Mouse (Mus musculus): ENCODE data around the gene B4galnt4. TPM values are rescaled to one million over a fixed set of nuclear protein-coding genes. Genes with fewer than 3 reads are reported as not detected.

B4galnt4 gene
- polyA plus RNA-seq, 1 experiment from 2014 or later: 12.7 TPM

DNA sequence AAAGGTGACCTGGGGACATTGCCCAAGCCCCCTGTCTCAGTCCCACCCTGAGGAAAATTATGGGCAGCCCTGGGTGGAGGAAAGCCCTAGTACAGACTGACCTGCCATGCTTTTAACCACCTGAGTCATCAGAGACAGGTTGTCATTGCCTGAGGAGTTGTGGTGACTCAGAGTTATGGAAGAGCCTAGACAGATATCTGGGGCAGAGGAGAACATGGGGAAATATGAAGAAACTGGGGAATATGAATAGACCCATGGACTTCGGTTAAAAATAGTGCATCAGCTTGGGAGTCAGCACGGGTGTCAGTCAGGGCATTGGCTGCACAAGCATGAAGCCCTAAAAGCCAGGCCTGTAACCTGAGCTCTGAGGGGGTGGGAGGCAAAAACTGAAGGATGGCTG is 11.6 kb upstream of the B4galnt4 start:
- H3K9me3 ChIP-seq: no peaks in the 10 kb centered on the region
- WGBS: 71% methylated on average over 2 of the region's 2 CpGs

GRCm38 (mm10) chr7:141051060-141051685 is 9.7 kb upstream of the B4galnt4 start:
- peaks cover 18% of the 10 kb centered on the region for H3K4me1 ChIP-seq
- 55% methylated on average over 17 of the region's 17 CpGs for WGBS
- H3K27ac ChIP-seq: no peak overlapping the region
- H3K36me3 ChIP-seq: no peaks in the 10 kb centered on the region
- no peaks in the 10 kb centered on the region for H3K9me3 ChIP-seq
- no peak overlapping the region for H3K4me3 ChIP-seq
- H3K27me3 ChIP-seq (ENCODE audit: insufficient read depth, poor library complexity, severe bottlenecking): peaks cover 15% of the 10 kb centered on the region
- no peak for DNase-seq (ENCODE audit: low spot score)

More for the DNA sequence above, 11.6 kb upstream of the B4galnt4 start:
- peaks cover 18% of the 10 kb centered on the region for H3K4me1 ChIP-seq
- H3K4me3 ChIP-seq: no peak overlapping the region
- no peak for DNase-seq (ENCODE audit: low spot score)
- H3K36me3 ChIP-seq: no peaks in the 10 kb centered on the region
- no peak overlapping the region for H3K27ac ChIP-seq
- peaks cover 15% of the 10 kb centered on the region for H3K27me3 ChIP-seq (ENCODE audit: insufficient read depth, poor library complexity, severe bottlenecking)

- DNase-seq (ENCODE audit: low spot score): no peak
- Histone ChIP-seq H3K27me3 (ENCODE audit: insufficient read depth, poor library complexity, severe bottlenecking) (peaks cover 9% of the 10 kb centered on the region), H3K4me1 (peaks cover 16% of the 10 kb centered on the region), H3K9me3 (no peaks in the 10 kb centered on the region), H3K36me3 (no peaks in the 10 kb centered on the region), H3K27ac (no peak overlapping the region), H3K4me3 (no peak overlapping the region)
- 84% methylated on average over 4 of the region's 4 CpGs for WGBS
Observed at GRCm38 (mm10) chr7:141052016-141052415, 8.9 kb upstream of the B4galnt4 start.

GRCm38 (mm10) chr7:141052421-141052820 is 8.5 kb upstream of the B4galnt4 start:
- no peak overlapping the region for H3K4me3 ChIP-seq
- peaks cover 12% of the 10 kb centered on the region for H3K4me1 ChIP-seq
- 80% methylated on average over 2 of the region's 2 CpGs for WGBS
- no peaks in the 10 kb centered on the region for H3K9me3 ChIP-seq
- H3K27ac ChIP-seq: no peak overlapping the region
- H3K27me3 ChIP-seq (ENCODE audit: insufficient read depth, poor library complexity, severe bottlenecking): peaks cover 10% of the 10 kb centered on the region; the same call in 1 of the 2 replicates
- DNase-seq (ENCODE audit: low spot score): no peak
- H3K36me3 ChIP-seq: no peaks in the 10 kb centered on the region

DNA sequence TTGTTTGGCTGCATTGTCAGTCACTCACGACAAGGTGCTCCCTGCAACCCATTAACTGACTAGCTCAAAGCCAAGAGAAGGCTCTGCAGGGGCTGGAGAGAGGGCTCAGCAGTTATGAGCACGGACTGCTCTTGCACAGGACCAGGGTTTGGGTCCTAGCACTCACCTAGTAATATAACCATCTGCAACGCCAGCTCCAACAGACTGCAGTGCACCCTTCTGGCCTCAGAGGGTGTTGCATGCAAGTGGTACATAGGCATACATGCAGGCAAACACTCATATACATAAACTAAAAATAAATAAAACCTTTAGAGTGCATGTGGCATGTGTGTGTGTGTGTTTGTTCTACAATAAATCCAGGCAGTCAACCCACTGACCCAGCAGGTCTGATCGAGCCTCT is 5.1 kb upstream of the B4galnt4 start:
- 66% methylated on average over 4 of the region's 4 CpGs for WGBS
- Histone ChIP-seq H3K4me3 (no peak overlapping the region), H3K36me3 (no peaks in the 10 kb centered on the region), H3K9me3 (no peaks in the 10 kb centered on the region), H3K4me1 (peaks cover 6% of the 10 kb centered on the region), H3K27me3 (ENCODE audit: insufficient read depth, poor library complexity, severe bottlenecking) (peaks cover 38% of the 10 kb centered on the region), H3K27ac (no peak overlapping the region)
- DNase-seq (ENCODE audit: low spot score): no peak

- peaks cover 16% of the 10 kb centered on the region for H3K4me1 ChIP-seq
- H3K4me3 ChIP-seq: no peak overlapping the region
- DNase-seq (ENCODE audit: low spot score): no peak
- no peaks in the 10 kb centered on the region for H3K36me3 ChIP-seq
- peaks cover 48% of the 10 kb centered on the region for H3K27me3 ChIP-seq (ENCODE audit: insufficient read depth, poor library complexity, severe bottlenecking)
- H3K27ac ChIP-seq: no peak overlapping the region
- no peaks in the 10 kb centered on the region for H3K9me3 ChIP-seq
- WGBS: 78% methylated on average over 6 of the region's 6 CpGs
Observed at GRCm38 (mm10) chr7:141056976-141057375, 3.9 kb upstream of the B4galnt4 start.

- peaks cover 49% of the 10 kb centered on the region for H3K27me3 ChIP-seq (ENCODE audit: insufficient read depth, poor library complexity, severe bottlenecking)
- WGBS: 88% methylated on average over 1 of the region's 1 CpGs
Observed at GRCm38 (mm10) chr7:141057541-141057940, 3.4 kb upstream of the B4galnt4 start.

GRCm38 (mm10) chr7:141058601-141059341 is 2.1 kb upstream of the B4galnt4 start:
- H3K4me1 ChIP-seq: peaks cover 16% of the 10 kb centered on the region
- H3K4me3 ChIP-seq: no peak overlapping the region
- no peak for DNase-seq (ENCODE audit: low spot score)
- no peaks in the 10 kb centered on the region for H3K9me3 ChIP-seq
- H3K27me3 ChIP-seq (ENCODE audit: insufficient read depth, poor library complexity, severe bottlenecking): peaks cover 61% of the 10 kb centered on the region
- WGBS: 84% methylated on average over 14 of the region's 14 CpGs
- H3K27ac ChIP-seq: no peak overlapping the region
- no peaks in the 10 kb centered on the region for H3K36me3 ChIP-seq

More at GRCm38 (mm10) chr7:141057541-141057940, 3.4 kb upstream of the B4galnt4 start:
- Histone ChIP-seq H3K4me1 (peaks cover 16% of the 10 kb centered on the region), H3K27ac (no peak overlapping the region), H3K4me3 (no peak overlapping the region), H3K9me3 (no peaks in the 10 kb centered on the region), H3K36me3 (no peaks in the 10 kb centered on the region)
- no peak for DNase-seq (ENCODE audit: low spot score)

- Histone ChIP-seq H3K9me3 (no peaks in the 10 kb centered on the region), H3K27ac (0 out of 2 replicates have a peak overlapping the region, but pooled peaks have one; percentile 85), H3K4me1 (peaks cover 16% of the 10 kb centered on the region), H3K4me3 (peak overlapping the region; percentile 72), H3K36me3 (no peaks in the 10 kb centered on the region), H3K27me3 (ENCODE audit: insufficient read depth, poor library complexity, severe bottlenecking) (peaks cover 72% of the 10 kb centered on the region)
- no peak for DNase-seq (ENCODE audit: low spot score)
- WGBS: 66% methylated on average over 2 of the region's 2 CpGs
Observed at GRCm38 (mm10) chr7:141059929-141060328, 975 bp upstream of the B4galnt4 start.

GRCm38 (mm10) chr7:141061269-141061692 is 377 bp downstream of the B4galnt4 start:
- Histone ChIP-seq H3K27ac (peak overlapping the region; percentile 85), H3K36me3 (no peaks in the 10 kb centered on the region), H3K4me1 (peaks cover 16% of the 10 kb centered on the region), H3K27me3 (ENCODE audit: insufficient read depth, poor library complexity, severe bottlenecking) (peaks cover 86% of the 10 kb centered on the region), H3K4me3 (peak overlapping the region; percentile 72), H3K9me3 (no peaks in the 10 kb centered on the region)
- DNase-seq (ENCODE audit: low spot score): no peak
- WGBS: under 1% methylated on average over 37 of the region's 37 CpGs

DNA sequence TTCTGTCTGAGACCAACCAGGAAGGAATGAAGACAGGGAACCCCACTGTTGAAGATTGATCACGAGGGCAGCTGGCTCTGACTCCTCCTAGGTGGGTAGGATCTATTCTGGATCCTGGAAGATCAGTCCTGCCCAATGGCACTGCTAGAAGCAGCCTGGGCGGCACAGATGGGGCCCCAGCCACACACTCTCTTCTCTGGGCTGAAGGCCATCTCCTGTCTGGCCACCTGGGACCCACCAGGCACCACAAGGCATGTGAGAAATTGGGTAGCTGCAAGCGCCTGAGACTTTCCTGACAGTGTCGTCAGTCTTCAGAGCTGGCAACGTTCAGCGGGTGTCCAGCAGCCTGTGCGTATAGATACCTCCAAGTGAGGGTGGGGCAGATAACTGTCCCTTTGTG is 1.6 kb downstream of the B4galnt4 start:
- WGBS: 69% methylated on average over 7 of the region's 7 CpGs
- Histone ChIP-seq H3K4me1 (peaks cover 16% of the 10 kb centered on the region), H3K4me3 (no peak overlapping the region), H3K27me3 (ENCODE audit: insufficient read depth, poor library complexity, severe bottlenecking) (peaks cover 94% of the 10 kb centered on the region), H3K27ac (no peak overlapping the region), H3K9me3 (no peaks in the 10 kb centered on the region), H3K36me3 (no peaks in the 10 kb centered on the region; the same call in 1 of the 2 replicates)
- no peak for DNase-seq (ENCODE audit: low spot score)

DNA sequence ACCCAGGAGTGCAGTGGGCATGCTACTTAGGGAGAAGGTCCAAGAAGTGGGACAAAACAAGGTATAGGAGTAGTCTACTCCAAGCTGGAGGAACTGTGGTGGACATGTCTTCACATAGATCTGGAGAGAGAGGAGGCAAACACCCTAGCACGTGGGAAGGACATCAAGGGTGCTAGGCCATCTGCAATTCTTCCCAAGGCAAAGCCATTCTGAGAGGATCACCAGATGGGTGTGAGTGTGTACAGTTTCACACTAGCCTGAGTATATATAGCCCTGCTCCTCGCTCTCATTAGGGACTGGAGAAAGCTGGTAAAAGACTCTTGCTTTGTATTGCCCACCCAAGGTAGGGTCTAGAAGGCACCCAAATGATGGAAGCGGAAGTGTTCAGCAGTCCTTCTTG is 2.4 kb downstream of the B4galnt4 start:
- H3K27ac ChIP-seq: no peak overlapping the region
- 85% methylated on average over 3 of the region's 3 CpGs for WGBS
- peaks cover 16% of the 10 kb centered on the region for H3K4me1 ChIP-seq
- H3K36me3 ChIP-seq: no peaks in the 10 kb centered on the region; the same call in 1 of the 2 replicates
- DNase-seq (ENCODE audit: low spot score): no peak
- no peaks in the 10 kb centered on the region for H3K9me3 ChIP-seq
- H3K4me3 ChIP-seq: no peak overlapping the region
- H3K27me3 ChIP-seq (ENCODE audit: insufficient read depth, poor library complexity, severe bottlenecking): peaks cover 99% of the 10 kb centered on the region

DNA sequence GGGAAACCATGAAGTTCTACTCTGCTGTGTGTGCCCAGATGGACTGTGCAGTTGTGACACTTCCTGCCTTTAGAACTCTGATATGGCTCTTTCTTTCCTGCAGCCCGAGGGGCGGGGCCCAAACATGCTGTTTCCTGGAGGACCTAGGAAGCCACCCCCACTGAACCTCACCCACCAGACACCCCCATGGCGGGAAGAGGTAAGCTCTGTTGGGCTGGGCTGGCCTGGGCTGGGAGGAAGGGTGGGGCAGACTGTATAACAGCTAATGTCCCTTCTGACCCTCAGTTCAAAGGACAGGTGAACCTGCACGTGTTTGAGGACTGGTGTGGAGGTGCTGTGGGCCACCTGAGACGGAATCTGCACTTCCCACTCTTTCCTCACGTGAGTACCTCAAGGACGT is 3.3 kb downstream of the B4galnt4 start:
- Histone ChIP-seq H3K36me3 (no peaks in the 10 kb centered on the region; the same call in 1 of the 2 replicates), H3K4me1 (peaks cover 16% of the 10 kb centered on the region), H3K4me3 (no peak overlapping the region), H3K27me3 (ENCODE audit: insufficient read depth, poor library complexity, severe bottlenecking) (peaks cover 99% of the 10 kb centered on the region), H3K27ac (no peak overlapping the region), H3K9me3 (no peaks in the 10 kb centered on the region)
- DNase-seq (ENCODE audit: low spot score): no peak
- 78% methylated on average over 7 of the region's 7 CpGs for WGBS

Measured in heart, embryonic 10.5 days (tissue).